Mouse (Mus musculus) yolk sac, embryonic 10.5 days (tissue): ENCODE measurements around the gene Trim46.
"Not testable (repeated sequence)": the region's sequence is repeated elsewhere in the genome, so short reads cannot be mapped to it uniquely, and the experiment has no call there.

Experiments
- DNase-seq: peaks from one replicate; pipeline ENCODE4 v3.0.0-alpha.2; 2017; ENCODE audit warnings: low spot score

Gene Trim46

DNA sequence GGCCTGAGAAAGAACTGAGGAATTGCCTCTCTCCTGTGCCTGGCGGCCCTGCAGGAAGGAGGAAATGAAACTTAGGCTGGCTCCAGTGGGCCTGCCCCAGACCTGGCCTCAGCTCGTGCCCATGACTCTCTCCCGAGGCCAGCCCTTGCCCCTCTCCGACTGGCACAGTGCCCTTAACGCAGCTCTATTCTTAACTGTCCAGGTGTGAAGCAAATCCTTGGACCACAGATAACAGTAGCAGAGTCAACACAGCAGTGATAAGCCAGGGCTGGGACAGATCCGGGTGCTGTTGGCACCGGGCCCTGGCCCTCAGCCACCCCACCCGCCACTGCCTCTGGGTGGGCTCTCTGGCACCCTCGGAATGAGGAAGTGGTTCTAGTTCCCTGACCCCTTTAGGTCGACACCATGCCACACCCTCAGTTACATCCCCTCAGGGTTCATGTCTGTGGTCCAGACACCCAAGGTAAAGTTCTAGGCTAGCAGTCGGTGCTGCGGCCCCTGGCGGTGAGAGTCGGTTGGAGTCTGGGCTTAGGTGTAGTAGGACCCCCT is 12.5 kb downstream of the Trim46 start:
- DNase-seq: no peak

DNA sequence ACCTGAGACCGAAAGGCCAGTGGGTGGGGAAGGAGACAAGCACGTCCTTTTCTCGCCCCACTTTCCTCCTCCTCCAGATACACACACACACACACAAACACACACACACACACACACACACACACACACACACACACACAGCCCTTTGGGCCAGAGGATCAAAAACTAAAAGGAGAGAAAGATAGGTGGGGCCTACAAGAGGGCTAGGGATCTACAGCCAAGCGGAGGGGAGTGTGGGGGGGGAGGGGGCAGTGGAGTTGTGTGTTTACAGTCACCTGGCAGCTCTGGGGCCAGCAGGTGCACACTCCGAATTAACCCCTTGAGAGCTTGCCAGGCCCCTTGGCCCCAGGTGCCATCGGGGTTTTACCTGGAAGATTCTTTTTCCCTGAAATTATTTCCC is 13.5 kb downstream of the Trim46 start:
- DNase-seq: no peak

DNA sequence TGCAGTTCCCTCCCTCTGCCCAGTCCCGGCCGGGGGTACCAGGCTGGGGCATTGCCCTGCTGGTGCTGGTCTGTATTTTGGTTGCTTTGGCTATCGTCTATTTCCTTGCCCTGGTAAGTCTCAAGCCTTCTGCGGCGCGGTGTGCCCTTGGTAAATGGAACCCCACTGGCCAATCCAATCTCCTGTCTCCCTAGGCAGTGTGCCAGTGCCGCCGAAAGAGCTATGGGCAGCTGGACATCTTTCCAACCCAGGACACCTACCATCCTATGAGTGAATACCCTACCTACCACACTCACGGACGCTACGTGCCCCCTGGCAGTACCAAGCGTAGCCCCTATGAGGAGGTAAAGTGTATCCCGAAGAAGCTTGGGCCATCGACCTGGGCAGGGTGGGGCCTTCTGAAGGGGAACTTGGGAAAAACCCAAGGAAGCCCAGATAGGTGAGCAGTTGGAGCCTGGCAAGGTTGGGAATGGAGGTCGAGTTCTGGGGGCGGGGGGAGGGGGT is 14.3 kb downstream of the Trim46 start:
- no peak for DNase-seq

DNA sequence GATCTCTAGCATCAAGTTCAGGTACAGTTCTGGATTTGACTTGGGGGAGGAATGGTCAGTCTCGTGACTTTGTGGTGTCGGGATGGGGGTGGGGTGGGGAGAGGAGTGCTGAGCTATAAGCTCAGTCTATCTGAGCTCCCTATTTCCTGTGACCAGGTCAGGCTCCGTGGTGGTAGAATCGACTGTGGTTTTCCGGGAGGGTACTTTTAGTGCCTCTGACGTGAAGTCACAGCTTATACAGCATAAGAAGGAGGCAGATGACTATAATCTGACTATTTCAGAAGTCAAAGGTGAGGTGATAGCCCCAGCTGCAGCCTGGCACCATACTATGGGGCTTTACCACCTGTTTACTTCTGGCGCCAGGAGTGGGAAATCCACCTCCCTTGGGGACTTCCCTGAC is 14.8 kb downstream of the Trim46 start:
- no peak for DNase-seq

DNA sequence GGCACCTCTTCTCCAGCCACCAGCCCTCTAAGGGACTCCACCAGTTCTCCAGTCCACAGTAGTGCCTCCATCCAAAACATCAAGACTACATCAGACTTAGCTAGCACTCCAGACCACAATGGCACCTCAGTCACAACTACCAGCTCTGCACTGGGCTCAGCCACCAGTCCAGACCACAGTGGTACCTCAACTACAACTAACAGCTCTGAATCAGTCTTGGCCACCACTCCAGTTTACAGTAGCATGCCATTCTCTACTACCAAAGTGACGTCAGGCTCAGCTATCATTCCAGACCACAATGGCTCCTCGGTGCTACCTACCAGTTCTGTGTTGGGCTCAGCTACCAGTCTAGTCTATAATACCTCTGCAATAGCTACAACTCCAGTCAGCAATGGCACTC is 15.5 kb downstream of the Trim46 start:
- DNase-seq: no peak

DNA sequence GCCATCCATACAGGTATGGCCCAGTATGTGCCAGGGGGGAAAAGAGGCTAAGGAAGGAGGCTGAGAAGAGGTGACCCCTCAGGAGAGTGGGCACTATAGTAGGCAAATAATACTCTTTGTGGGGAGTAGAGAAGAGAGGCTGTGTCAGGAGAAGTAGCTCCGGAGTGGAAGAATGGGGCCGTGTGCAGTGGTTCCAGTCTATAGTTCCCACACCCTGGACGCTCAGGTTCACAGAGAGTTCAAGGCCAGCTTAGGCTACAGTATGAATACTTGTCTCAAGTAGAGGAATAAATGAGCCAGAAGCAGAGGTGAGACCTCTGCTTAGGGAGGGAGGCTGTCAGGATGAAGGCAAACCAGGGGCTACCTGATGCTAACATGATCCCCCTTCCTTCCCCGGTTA is 16.8 kb downstream of the Trim46 start:
- no peak for DNase-seq

DNA sequence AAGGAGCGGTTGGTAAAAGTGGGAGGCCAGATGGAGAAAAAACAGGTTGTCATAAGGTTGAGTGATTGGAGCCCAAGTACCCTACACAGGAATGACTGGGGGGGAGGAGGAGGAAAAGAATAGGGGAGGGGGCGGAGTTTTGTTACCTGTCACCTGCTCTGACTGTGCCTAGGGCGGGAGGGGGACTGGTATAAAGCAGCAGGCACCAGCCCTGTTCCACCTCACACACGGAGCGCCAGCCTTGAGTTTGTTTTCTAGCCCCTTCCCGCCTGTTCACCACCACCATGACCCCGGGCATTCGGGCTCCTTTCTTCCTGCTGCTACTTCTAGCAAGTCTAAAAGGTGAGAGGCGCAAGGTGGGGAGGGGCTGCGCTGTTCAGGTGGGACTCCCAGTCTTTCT is 17.3 kb downstream of the Trim46 start, which contains the start of gene Muc1:
Gene Muc1, plus strand, starts transcription at position 222 of the 400 bp plus-strand sequence.
- DNase-seq: no peak

DNA sequence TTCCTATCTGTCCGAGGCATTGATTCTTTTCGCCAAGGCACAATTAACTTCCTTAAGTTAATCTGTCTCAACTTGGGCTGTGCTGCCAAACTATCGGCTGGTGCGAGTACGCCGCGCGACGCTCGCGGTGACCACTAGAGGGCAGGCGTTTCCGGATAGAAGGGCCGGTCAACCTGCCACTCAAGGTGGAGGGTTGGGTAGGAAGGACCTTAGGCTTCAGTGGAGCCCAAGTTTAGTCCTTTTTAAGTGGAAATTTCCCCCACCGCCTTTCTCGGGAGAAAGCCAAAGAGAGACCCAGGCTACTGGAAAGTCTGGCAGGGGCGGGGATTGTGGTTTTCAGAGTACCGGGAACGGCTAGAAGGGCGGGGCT is 17.9 kb downstream of the Trim46 start:
- DNase-seq: peak; percentile 86

DNA sequence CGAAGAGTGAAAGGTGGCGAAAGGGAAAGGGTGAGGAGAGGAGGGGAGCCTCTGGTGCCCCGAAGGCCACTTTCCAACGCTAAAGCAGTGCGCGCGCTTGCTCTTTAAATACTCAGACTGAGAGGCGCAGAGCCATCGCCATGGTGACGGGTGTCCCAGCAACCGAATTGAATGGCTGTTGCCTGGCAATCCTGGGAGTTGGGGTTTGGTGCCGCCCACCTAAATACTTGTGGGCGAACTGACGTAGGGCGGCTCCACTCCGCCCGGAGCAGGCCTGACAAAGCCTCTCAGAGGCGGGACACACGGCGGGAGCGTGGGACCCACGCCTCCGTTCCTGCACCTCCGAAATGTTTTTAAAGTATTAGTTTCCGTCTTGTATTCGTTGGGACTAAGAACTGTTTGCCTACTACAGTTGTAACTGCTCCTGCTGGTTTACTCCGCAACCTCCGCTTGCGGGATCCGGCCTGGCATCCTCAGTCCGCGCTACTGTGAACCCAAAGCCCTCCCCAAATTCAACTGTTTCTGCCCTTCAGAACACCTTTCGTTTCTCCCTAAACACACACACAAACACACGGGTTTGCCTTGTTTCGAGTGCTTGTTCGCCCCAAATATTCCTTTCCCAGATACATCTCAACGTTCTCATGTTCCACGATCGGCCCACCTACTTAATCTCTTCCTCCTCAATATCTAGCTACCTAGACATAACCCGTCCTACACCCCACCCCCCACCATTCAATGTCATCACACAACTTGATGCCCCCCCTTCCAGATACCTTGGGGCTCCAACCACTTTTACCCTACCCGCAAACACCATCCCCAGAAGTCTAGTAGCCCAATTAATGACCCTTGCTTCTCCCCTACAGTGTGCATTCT is 18.6 kb downstream of the Trim46 start:
- DNase-seq: peak; percentile 87

DNA sequence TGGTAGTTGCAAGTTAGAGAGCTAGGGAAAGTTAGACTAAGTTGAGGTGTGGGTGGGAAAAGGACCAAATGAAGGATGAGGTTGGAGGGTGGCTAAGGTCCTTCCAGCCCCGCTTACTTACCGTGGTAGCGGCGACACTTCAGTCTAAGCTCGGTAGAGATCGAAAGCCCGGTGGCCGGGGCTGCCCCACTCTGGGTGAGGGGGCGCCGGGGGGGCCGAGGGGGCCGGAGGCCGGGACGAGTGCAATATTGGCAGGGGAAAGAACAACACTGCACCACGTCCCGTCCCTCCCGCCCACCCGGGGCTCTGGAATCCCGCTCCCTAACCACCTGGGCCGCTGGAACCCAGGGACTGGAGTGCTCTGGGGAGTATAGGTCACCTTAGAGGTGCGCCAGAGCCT is 19.2 kb downstream of the Trim46 start, which contains the start of gene Mtx1:
Gene Mtx1, minus strand, starts transcription at position 189 of the 400 bp plus-strand sequence.
- DNase-seq: no peak

DNA sequence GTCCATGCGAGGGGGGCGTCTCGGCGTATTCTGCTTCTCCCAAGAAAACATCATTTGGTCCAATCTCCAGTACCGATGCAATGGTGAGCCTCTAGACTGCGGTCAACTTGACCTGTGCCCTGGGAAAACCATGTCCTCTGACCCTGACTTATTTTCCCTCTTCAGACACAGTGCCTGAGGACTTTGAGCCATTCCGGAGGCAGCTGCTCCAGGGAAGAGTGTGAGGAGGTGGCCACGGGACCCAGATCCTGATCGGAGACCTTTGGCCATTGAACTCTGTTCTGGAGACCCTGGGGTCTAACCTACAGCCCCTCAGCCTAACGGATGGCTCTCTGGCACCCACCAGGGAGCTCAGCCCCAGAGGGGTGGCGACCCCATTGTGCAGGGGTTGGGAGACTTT is 19.7 kb downstream of the Trim46 start:
- DNase-seq: peak; percentile 83

DNA sequence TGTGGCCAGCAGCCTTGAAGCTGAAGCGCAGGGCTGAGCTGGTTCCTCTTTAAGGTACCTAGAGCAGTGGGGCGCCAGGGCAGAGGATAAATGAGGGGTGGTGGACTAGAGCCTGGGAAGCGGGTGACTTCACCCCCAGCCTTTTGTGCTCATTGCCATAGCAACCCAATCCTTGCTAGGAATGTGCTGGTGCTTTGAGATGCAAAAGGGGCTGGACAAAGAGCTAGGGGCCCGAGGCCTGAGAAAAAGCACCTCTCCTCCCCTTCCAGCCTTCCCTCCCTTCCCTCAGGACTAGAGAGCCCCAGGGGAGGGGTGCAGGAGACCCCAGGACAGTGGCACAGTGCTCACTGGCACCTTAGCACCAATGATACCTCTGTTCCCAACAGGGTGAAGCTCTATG is 20.2 kb downstream of the Trim46 start:
- DNase-seq: no peak

DNA sequence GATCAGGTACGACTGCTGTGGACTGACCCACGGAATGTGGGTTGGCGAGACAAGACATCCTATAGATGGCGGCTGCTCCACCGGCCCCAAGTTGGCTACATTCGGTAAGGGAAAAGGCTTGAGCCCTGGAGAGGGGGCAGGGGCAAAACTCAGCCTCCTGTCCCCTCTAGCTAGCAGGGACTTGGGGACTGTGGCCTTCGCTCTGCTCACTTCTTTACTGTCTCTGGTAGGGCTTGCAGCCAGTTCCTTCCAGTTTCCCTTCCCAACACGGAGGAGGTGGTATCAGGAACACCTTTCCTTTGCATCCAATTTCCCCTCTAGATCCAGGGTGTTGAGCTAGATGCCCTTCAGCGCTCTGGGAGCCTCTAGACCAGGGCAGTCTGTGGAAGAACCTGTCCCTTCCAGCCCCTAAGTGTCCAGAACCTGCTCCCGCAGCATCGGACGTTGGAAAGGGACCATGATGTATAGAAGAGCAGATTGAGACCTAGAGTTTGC is 20.7 kb downstream of the Trim46 start:
- DNase-seq: no peak

DNA sequence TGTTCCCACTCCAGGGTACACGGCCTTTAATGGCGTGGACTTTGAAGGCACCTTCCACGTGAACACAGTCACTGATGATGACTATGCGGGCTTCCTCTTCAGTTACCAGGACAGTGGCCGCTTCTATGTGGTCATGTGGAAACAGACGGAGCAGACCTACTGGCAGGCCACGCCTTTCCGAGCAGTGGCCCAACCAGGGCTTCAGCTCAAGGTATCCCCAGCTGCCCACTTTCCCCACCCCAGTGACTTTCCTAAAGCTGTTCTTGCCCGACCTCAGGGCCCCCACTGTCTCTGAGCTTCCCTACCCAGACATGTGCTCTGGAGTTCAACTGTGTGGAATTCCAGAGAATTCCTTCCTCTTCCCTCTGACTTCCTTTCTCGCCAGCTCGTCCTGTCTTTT is 21.3 kb downstream of the Trim46 start:
- DNase-seq: no peak

DNA sequence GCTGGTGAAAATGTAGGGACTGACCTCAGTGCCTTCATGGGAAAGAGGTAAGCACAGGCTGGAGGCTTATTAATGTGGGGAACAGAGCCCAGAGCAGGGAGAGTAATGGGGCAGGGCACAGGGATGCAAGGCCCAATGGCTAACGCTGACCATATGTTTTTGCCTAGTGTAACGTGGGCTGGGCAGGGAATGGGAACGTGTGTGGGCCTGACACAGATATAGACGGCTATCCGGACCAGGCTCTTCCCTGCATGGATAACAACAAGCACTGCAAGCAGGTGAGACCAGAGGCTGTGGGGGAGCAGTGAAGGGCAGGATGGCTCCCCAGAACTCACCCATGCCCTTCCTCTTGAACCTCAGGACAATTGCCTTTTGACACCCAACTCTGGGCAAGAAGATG is 24.9 kb downstream of the Trim46 start:
- DNase-seq: no peak

DNA sequence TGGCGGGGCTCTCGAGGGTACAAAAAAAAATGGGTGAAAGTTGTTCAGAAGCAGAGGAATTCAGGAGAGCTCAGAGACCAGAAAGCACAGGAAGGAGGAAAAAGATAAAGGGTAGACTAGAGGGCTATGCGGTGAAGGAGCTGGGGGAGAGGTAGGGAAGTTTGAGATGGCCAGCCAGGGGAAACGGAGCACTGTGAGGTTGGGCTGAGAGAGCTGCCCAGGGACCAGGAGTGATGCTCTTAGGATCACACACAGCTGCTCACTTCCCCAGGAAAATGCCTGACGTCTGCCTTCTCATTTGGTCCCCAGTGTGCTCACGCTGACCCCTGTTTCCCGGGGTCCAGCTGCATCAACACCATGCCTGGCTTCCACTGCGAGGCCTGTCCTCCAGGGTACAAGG is 26.6 kb downstream of the Trim46 start:
- no peak for DNase-seq

DNA sequence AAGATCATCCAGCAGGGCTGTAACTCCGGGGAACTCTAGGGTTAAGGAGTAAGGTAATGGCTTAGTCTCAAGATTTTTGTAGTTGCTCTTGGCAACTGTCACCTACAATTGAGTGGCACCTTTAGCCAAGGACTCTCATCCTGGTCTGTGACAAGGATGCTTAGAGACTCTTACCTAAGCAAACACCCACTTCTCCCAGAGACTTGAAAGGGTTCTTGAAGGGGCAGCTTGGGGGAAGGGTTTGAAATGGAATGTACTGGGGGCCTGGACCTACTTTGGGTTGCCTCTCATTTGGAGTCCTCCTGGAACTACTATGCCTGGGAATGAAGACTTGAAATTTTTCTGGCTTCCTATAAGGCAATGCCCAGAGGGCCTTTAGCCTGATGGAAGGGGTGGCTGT is 27.8 kb downstream of the Trim46 start:
- no peak for DNase-seq

DNA sequence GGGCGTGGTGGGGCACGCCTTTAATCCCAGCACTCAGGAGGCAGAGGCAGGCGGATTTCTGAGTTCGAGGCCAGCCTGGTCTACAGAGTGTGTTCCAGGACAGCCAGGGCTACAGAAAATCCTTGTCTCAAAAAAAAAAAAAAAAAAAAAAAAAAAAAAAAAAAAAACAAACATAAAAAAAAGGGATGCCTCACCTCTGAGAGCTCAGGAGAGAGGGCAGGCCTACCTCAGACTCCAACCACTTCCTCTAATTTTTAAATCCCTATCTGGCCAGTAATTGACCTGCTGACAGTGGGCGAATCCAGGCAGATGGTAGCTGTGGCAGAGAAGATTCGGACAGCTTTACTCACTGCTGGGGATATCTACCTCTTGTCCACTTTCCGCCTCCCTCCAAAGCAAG is 29.7 kb downstream of the Trim46 start:
- not testable (repeated sequence) for DNase-seq

DNA sequence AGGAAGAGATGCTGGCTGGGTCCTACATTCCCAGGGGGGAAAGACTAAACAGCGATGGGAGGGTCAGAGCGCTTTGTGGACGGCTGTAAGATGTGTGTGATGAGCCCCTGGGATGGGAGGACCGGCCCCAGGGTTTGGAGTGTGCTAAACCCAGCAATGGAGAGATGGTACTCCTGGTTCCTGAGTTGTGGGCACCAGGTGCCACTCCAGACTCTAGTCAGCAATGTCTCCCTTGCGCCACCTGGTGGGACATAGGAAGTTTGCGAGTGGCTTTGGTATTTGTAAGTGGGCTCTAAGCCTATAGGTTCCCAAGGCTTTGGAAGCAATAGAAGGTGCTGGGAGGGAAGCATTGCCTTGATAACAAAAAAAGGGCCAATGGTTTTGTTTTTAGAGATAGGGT is 30.3 kb downstream of the Trim46 start:
- peak; percentile 77 for DNase-seq

DNA sequence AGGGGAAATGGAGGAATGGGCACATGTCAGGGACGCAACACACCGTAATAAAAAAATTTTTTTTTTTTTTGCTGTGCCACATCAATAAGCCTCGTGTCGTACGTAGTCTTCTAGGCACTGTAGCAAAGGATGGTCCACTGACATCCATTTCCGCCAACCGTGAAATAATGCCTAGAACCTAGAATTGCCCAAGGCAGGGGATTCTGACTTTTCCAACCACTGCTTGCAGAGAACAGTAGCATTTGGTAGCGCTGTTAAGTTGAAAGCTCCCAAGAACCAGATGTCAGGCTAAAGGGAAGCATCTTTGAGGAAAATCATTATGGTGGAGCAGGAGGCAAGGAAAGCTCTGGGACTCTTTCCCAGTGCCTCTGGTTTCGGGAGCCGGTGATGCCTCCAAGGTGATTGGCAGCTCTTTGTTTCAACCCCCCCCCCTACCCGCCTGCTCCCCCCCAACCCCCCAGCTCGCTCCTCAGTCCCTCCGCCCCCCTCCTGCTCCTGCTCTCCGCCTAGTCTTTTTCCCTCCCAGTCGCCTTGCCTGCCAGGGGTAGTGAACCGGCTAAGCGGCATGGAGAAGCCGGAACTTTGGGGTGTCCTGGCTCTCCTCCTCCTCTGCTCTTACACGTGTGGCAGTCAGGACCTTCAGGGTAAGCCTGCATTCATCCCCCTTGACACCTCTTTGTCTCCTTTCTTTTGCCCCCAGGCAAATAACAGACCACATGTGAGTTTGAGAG is 31.3 kb downstream of the Trim46 start, which contains the start of gene Thbs3:
Gene Thbs3, plus strand, starts transcription at position 500 of the 731 bp plus-strand sequence.
- no peak for DNase-seq

DNA sequence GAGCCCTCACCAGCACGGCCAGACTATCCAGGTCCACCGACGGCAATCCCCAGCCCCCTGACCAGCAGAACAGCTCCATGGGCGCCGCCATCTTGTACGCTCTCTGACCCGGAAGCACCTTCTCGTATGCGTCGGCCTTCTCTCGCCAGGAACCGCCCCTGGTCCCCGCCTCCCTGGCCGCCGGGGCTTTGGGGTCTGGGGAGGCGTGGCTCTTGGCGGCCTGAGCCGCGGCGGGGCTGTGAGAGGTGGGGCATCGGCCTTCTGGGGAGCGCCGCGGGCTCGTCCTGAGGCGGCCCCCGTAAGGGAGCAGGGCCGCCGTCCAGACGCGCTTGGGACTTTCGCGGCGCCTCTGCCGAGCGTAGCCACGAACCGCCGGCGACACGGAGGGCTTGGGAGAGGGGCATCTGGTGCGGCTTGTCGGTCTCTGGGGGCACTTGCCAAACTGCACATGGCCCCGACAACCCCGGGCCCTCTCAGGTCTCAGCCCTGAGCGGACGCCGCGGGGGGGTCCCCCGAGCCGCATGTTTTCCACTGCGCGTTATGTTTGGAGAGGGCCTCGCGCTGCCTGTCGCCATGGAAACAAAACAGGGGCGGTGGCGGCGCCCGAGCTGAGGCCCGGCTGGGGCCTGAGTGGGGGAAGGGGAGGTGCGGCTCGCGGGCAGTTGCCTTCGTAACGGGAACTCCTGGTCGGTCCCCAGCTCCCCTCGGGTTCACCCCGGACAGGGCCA is 32.1 kb downstream of the Trim46 start:
- DNase-seq: peak; percentile 94

DNA sequence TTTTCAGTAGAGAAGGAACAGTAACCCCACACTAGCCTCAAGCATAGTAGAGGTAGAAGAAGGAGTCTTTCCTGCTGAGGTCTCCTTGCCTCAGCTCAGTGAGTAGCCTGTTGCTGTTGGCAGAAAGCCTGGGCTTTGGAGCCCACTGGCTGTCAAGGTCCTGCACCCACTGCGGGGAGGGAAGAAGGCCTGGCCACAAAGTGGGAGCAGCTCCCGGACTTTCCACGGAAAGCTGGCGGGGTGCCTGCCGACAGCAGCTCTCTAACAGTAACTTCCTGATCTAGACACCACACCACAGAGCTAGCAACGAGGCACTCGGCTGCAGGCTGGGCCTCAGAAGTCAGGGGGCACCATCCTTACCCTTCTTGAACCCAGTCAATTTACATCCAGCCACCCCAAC is 35.4 kb downstream of the Trim46 start:
- no peak for DNase-seq
